Mouse (Mus musculus) midbrain, postnatal 0 days (tissue): ENCODE results near the gene Sars. TPM values are rescaled to one million over a fixed set of nuclear protein-coding genes. Genes with fewer than 3 reads are reported as not detected.

Source experiments
- ATAC-seq: fragments of 200-750 bp; cut with Nextera tagmentation; 2 replicates; pipeline ENCODE4 v1.8.0; 2017; ENCODE audit warnings: moderate number of reproducible peaks, mild to moderate bottlenecking, moderate TSS enrichment, moderate library complexity; ENCODE audit not compliant: low FRiP score
- DNase-seq: peaks from one replicate; pipeline ENCODE4 v3.0.0-alpha.2; 2015; ENCODE audit warnings: low spot score
- H3K27ac ChIP-seq: fragments of 300-500 bp; sonication (generic); 2 replicates; pipeline ENCODE4 v1.5.1; 2014; ENCODE audit warnings: low read depth, mild to moderate bottlenecking, low read length, mixed read lengths
- H3K27me3 ChIP-seq: fragments of 300-500 bp; sonication (generic); 2 replicates; pipeline ENCODE4 v1.6.1; 2014; ENCODE audit warnings: low read length, control low read depth, mixed read lengths; ENCODE audit not compliant: insufficient read depth
- H3K36me3 ChIP-seq: fragments of 300-500 bp; sonication (generic); 2 replicates; pipeline ENCODE4 v1.6.1; 2014; ENCODE audit warnings: low read length, control low read depth, mixed read lengths; ENCODE audit not compliant: insufficient read depth
- H3K4me1 ChIP-seq: fragments of 300-500 bp; sonication (generic); 2 replicates; pipeline ENCODE4 v1.6.1; 2014; ENCODE audit warnings: mild to moderate bottlenecking, control low read depth, antibody characterized with exemption, low read length, mixed read lengths; ENCODE audit not compliant: insufficient read depth
- H3K4me2 ChIP-seq: fragments of 300-500 bp; sonication (generic); 2 replicates; pipeline ENCODE4 v1.6.1; 2014; ENCODE audit warnings: low read depth, mild to moderate bottlenecking, low read length, mixed read lengths; ENCODE audit not compliant: poor library complexity, severe bottlenecking
- H3K4me3 ChIP-seq: fragments of 300-500 bp; sonication (generic); 2 replicates; pipeline ENCODE4 v1.5.1; 2014; ENCODE audit warnings: low read depth, mild to moderate bottlenecking, low read length, moderate library complexity
- H3K9ac ChIP-seq: fragments of 300-500 bp; sonication (generic); replicated peaks from 2 replicates; pipeline ENCODE4 v1.6.1; 2014; ENCODE audit warnings: mild to moderate bottlenecking, low read length, moderate library complexity, mixed read lengths; ENCODE audit not compliant: poor library complexity, severe bottlenecking
- H3K9me3 ChIP-seq: fragments of 300-500 bp; sonication (generic); 2 replicates; pipeline ENCODE4 v1.6.1; 2016; ENCODE audit warnings: low read length, control low read depth
- CTCF ChIP-seq: IDR thresholded peaks from 2 replicates; pipeline ENCODE4 v1.5.1; 2016; ENCODE audit warnings: antibody characterized with exemption, mild to moderate bottlenecking
- WGBS: fragments of 180-500 bp; shearing (Covaris S2); extraction: QIAGEN DNeasy Blood & Tissue Kit; methylation state at CpG from one replicate; pipeline ENCODE4 v1.1.7; 2014; 5-methylcytosine and 5-hydroxymethylcytosine counted together
- polyA plus RNA-seq: library from polyadenylated mRNA; unstranded; fragments of >200 nt; fragmentation: Nextera tagmentation; extraction: Ambion mirVana; gene quantifications from 2 replicates; pipeline ENCODE4 v1.2.1, GENCODE M21; 2015
- total RNA-seq: library from RNA; depleted of rRNA; stranded (reverse); fragments of >200 nt; gene quantifications from 2 replicates; pipeline ENCODE4 v1.2.3, GENCODE M21; 2014; rRNA removed

Gene Sars
- total and polyA plus RNA-seq, 2 experiments from 2014 or later = 160 to 223 TPM

GRCm38 (mm10) chr3:108381945-108382875 is 62.8 kb downstream of the Sars start:
- 79% methylated on average over 14 of the region's 14 CpGs for WGBS
- DNase-seq (no peak), ATAC-seq (no peak)
- Histone ChIP-seq H3K4me2 (no peak overlapping the region), H3K9me3 (no peaks in the 10 kb centered on the region), H3K27ac (no peak overlapping the region), H3K27me3 (no peaks in the 10 kb centered on the region), H3K4me3 (no peak overlapping the region), H3K36me3 (no peaks in the 10 kb centered on the region), H3K9ac (no peak overlapping the region), H3K4me1 (no peaks in the 10 kb centered on the region)
- no peak for TF ChIP-seq CTCF

- no peaks in the 10 kb centered on the region for H3K36me3 ChIP-seq
- H3K9me3 ChIP-seq = no peaks in the 10 kb centered on the region
- ATAC-seq (no peak), DNase-seq (no peak)
- H3K4me3 ChIP-seq = no peak overlapping the region
- H3K27me3 ChIP-seq = no peaks in the 10 kb centered on the region
- no peak overlapping the region for H3K9ac ChIP-seq
- WGBS = 77% methylated on average over 6 of the region's 6 CpGs
- TF ChIP-seq CTCF = peak; percentile 63
- H3K27ac ChIP-seq = no peak overlapping the region
- H3K4me2 ChIP-seq = no peak overlapping the region
- H3K4me1 ChIP-seq = no peaks in the 10 kb centered on the region
These were observed 64.3 kb downstream of the Sars start for GRCm38 (mm10) chr3:108380695-108381094.

GRCm38 (mm10) chr3:108378875-108379663 is 65.9 kb downstream of the Sars start:
- Histone ChIP-seq H3K4me1 (no peaks in the 10 kb centered on the region), H3K36me3 (no peaks in the 10 kb centered on the region), H3K27ac (no peak overlapping the region), H3K9ac (no peak overlapping the region), H3K27me3 (no peaks in the 10 kb centered on the region), H3K9me3 (no peaks in the 10 kb centered on the region), H3K4me2 (no peak overlapping the region), H3K4me3 (no peak overlapping the region)
- DNase-seq (peak; percentile 33), ATAC-seq (no peak)
- TF ChIP-seq CTCF = no peak
- WGBS = 72% methylated on average over 7 of the region's 7 CpGs

Other genes starting within 250 kb of the Sars start
- gene Cyb561d1, start 244.0 kb downstream of the Sars start, total RNA-seq = 3.7 and 4.9 TPM in 2 replicates
- 3.5 and 4.0 TPM in 2 replicates for gene Cyb561d1, start 244.0 kb downstream of the Sars start, polyA plus RNA-seq
- gene Atxn7l2, start 234.3 kb downstream of the Sars start, total RNA-seq = 22.5 and 24.9 TPM in 2 replicates
- gene Atxn7l2, start 234.3 kb downstream of the Sars start, polyA plus RNA-seq = 16.1 and 19.3 TPM in 2 replicates
- 0.42 and 0.55 TPM in 2 replicates for gene Sypl2, start 218.6 kb downstream of the Sars start, total RNA-seq
- 0.10 and 0.17 TPM in 2 replicates for gene Sypl2, start 218.6 kb downstream of the Sars start, polyA plus RNA-seq
- gene Psma5, start 188.3 kb downstream of the Sars start, total RNA-seq = 93.3 and 102 TPM in 2 replicates
- gene Psma5, start 188.3 kb downstream of the Sars start, polyA plus RNA-seq = 221 and 224 TPM in 2 replicates
- 68.4 and 80.3 TPM in 2 replicates for gene Sort1, start 161.1 kb downstream of the Sars start, total RNA-seq
- 11.2 and 12.7 TPM in 2 replicates for gene Sort1, start 161.1 kb downstream of the Sars start, polyA plus RNA-seq
- not detected in 2 replicates for gene Mybphl, start 80.3 kb downstream of the Sars start, total RNA-seq
- gene Mybphl, start 80.3 kb downstream of the Sars start, polyA plus RNA-seq = 0.13 TPM in 1 of 2 replicates, not detected in the other
- gene Psrc1, start 61.4 kb downstream of the Sars start, total RNA-seq = 4.8 and 5.6 TPM in 2 replicates
- 1.8 and 3.2 TPM in 2 replicates for gene Psrc1, start 61.4 kb downstream of the Sars start, polyA plus RNA-seq
- 68.5 and 83.4 TPM in 2 replicates for gene Celsr2, start 29.7 kb downstream of the Sars start, total RNA-seq
- 19.0 and 24.4 TPM in 2 replicates for gene Celsr2, start 29.7 kb downstream of the Sars start, polyA plus RNA-seq
- 2.4 and 3.4 TPM in 2 replicates for gene 1700013F07Rik, start 88.9 kb upstream of the Sars start, total RNA-seq
- gene 1700013F07Rik, start 88.9 kb upstream of the Sars start, polyA plus RNA-seq = 3.8 and 4.4 TPM in 2 replicates
- gene 5330417C22Rik, start 91.3 kb upstream of the Sars start, total RNA-seq = 10.1 and 16.1 TPM in 2 replicates
- gene 5330417C22Rik, start 91.3 kb upstream of the Sars start, polyA plus RNA-seq = 19.8 and 22.9 TPM in 2 replicates
- gene Tmem167b, start 117.3 kb upstream of the Sars start, total RNA-seq = 35.6 and 50.2 TPM in 2 replicates
- 40.4 and 41.7 TPM in 2 replicates for gene Tmem167b, start 117.3 kb upstream of the Sars start, polyA plus RNA-seq
- gene Taf13, start 126.5 kb upstream of the Sars start, total RNA-seq = 7.0 and 11.3 TPM in 2 replicates
- 43.2 and 44.1 TPM in 2 replicates for gene Taf13, start 126.5 kb upstream of the Sars start, polyA plus RNA-seq
- 77.6 and 84.9 TPM in 2 replicates for gene Wdr47, start 146.1 kb upstream of the Sars start, total RNA-seq
- 80.1 and 86.0 TPM in 2 replicates for gene Wdr47, start 146.1 kb upstream of the Sars start, polyA plus RNA-seq
- gene Clcc1, start 208.7 kb upstream of the Sars start, total RNA-seq = 39.6 and 55.3 TPM in 2 replicates
- 49.4 and 50.6 TPM in 2 replicates for gene Clcc1, start 208.7 kb upstream of the Sars start, polyA plus RNA-seq